Mouse (Mus musculus) embryonic facial prominence, embryonic 11.5 days (tissue): ENCODE measurements at regions not wholly inside any gene's neighbourhood (a gene's known extent, or its start where the extent isn't known, plus 50 kb on each side); places are given as distances from the start of the nearest gene placed in this dataset.
A peak's percentile ranks its signal among the peaks of the same experiment; 100 is the strongest.

Source experiments
- ATAC-seq: fragments of 200-750 bp; cut with Nextera tagmentation; replicated peaks from 2 replicates; pipeline ENCODE4 v1.8.0; 2017; ENCODE audit warnings: low read depth; ENCODE audit not compliant: insufficient number of reproducible peaks, low FRiP score, low TSS enrichment
- DNase-seq: peaks from one replicate; pipeline ENCODE4 v3.0.0-alpha.2; 2015; ENCODE audit warnings: low spot score
- H3K27ac ChIP-seq: fragments of 300-500 bp; sonication (generic); replicated peaks from 2 replicates; pipeline ENCODE4 v1.5.1; 2014; ENCODE audit warnings: mild to moderate bottlenecking, low read depth, low read length, control low read depth
- H3K27me3 ChIP-seq: fragments of 300-500 bp; sonication (generic); 2 replicates; pipeline ENCODE4 v1.6.1; 2014; ENCODE audit warnings: mild to moderate bottlenecking, low read length, moderate library complexity, mixed read lengths; ENCODE audit not compliant: control insufficient read depth, insufficient read depth
- H3K36me3 ChIP-seq: fragments of 300-500 bp; sonication (generic); replicated peaks from 2 replicates; pipeline ENCODE4 v1.6.1; 2014; ENCODE audit warnings: low read depth, mild to moderate bottlenecking, low read length, moderate library complexity, mixed read lengths; ENCODE audit not compliant: control insufficient read depth, insufficient read depth
- H3K4me1 ChIP-seq: fragments of 300-500 bp; sonication (generic); 2 replicates; pipeline ENCODE4 v1.6.1; 2014; ENCODE audit warnings: low read length, mixed read lengths; ENCODE audit not compliant: control insufficient read depth, insufficient read depth
- H3K4me2 ChIP-seq: fragments of 300-500 bp; sonication (generic); 2 replicates; pipeline ENCODE4 v1.6.1; 2014; ENCODE audit warnings: low read depth, mild to moderate bottlenecking, control low read depth, low read length, moderate library complexity
- H3K4me3 ChIP-seq: fragments of 300-500 bp; sonication (generic); 2 replicates; pipeline ENCODE4 v1.5.1; 2014; ENCODE audit warnings: low read depth, low read length, control low read depth
- H3K9ac ChIP-seq: fragments of 300-500 bp; sonication (generic); replicated peaks from 2 replicates; pipeline ENCODE4 v1.6.1; 2014; ENCODE audit warnings: mild to moderate bottlenecking, control low read depth, low read length
- H3K9me3 ChIP-seq: fragments of 300-500 bp; sonication (generic); replicated peaks from 2 replicates; pipeline ENCODE4 v1.6.1; 2016; ENCODE audit warnings: mild to moderate bottlenecking, low read length, inconsistent platforms, mixed read lengths; ENCODE audit not compliant: control insufficient read depth
- WGBS: fragments of 180-500 bp; shearing (Covaris S2); extraction: QIAGEN DNeasy Blood & Tissue Kit; methylation state at CpG from one replicate; pipeline ENCODE4 v1.1.7; 2014; 5-methylcytosine and 5-hydroxymethylcytosine counted together

GRCm38 (mm10) chr10:53432794-53433193 is 53.0 kb upstream of the Cep85l start:
- WGBS, result 83% methylated on average over 2 of the region's 2 CpGs
- 0 out of 2 replicates have a peak, but pooled peaks cover 2% of the 10 kb centered on the region for H3K4me1 ChIP-seq
- H3K9me3 ChIP-seq, result no peaks in the 10 kb centered on the region
- H3K4me2 ChIP-seq, result no peak overlapping the region
- no peaks in the 10 kb centered on the region for H3K36me3 ChIP-seq
- no peak overlapping the region for H3K4me3 ChIP-seq
- H3K27ac ChIP-seq, result no peak overlapping the region
- ATAC-seq (no peak), DNase-seq (no peak)
- no peaks in the 10 kb centered on the region for H3K27me3 ChIP-seq
- H3K9ac ChIP-seq, result no peak overlapping the region

- Histone ChIP-seq H3K9ac (no peak overlapping the region), H3K27me3 (no peaks in the 10 kb centered on the region), H3K9me3 (no peaks in the 10 kb centered on the region), H3K4me3 (no peak overlapping the region), H3K4me2 (no peak overlapping the region), H3K27ac (no peak overlapping the region), H3K36me3 (no peaks in the 10 kb centered on the region), H3K4me1 (0 out of 2 replicates have a peak, but pooled peaks cover 2% of the 10 kb centered on the region)
- 46% methylated on average over 7 of the region's 7 CpGs for WGBS
- DNase-seq, result no peak
- peak; percentile 68; the same call in 1 of the 2 replicates for ATAC-seq
These were observed 50.0 kb upstream of the Cep85l start for GRCm38 (mm10) chr10:53429539-53430344.
